Mouse (Mus musculus): ENCODE measurements around the gene Prr3.
"Not testable (repeated sequence)": the region's sequence is repeated elsewhere in the genome, so short reads cannot be mapped to it uniquely, and the experiment has no call there.

The Prr3 gene

DNA sequence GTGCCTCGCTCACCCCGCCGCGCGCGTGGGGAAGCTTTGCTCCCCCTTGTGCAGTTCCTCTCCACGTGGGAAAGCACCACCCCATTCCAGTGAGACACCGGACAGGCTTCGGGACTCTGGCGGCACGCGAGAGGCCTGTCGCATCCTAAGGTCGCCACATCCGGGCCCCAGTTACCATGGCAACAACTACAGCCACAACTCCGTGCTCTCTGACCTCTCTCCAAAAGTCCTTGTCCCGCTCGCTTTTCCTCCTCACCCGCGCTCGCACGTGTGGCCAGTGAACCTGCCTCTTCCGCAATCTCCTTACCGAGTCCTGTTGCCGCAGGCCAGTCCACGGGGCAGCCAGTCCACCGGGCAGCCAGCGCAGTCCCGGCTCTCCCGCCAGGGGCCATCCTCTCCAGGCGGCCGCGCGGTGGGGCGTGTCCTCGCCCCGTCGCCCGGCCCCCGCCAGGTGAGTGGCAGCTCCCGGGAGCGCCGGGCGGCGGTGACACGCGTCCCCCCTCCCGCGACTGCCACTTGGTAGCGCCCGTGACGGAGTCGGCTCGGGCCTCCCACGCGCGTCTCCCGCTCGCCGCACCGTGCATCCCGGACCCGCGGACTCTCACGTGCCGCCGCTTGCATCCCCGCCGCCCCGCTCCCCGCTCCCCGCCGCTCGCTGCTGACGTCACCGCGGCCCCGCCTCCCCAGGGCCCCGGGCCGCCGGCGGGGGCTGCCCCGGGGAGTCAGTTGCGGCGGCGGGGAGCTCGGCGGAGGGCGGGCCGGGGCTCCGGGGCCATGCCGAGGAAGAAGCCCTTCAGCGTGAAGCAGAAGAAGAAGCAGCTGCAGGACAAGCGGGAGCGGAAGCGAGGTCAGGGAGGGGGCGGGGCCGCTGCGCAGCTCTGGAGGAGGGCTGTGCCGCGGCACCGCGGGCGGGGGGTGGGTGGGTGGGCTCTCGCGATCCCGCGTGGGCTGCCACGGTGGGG lies at the start of gene Prr3, which contains the start of gene Gnl1:
Prr3 (minus strand) TSS at position 836 of the 962 bp plus-strand sequence.
Gnl1 (plus strand) TSS at position 451 of the 962 bp plus-strand sequence.
- in situ Hi-C loops (cut with MboI, MseI) = no loop called here

DNA sequence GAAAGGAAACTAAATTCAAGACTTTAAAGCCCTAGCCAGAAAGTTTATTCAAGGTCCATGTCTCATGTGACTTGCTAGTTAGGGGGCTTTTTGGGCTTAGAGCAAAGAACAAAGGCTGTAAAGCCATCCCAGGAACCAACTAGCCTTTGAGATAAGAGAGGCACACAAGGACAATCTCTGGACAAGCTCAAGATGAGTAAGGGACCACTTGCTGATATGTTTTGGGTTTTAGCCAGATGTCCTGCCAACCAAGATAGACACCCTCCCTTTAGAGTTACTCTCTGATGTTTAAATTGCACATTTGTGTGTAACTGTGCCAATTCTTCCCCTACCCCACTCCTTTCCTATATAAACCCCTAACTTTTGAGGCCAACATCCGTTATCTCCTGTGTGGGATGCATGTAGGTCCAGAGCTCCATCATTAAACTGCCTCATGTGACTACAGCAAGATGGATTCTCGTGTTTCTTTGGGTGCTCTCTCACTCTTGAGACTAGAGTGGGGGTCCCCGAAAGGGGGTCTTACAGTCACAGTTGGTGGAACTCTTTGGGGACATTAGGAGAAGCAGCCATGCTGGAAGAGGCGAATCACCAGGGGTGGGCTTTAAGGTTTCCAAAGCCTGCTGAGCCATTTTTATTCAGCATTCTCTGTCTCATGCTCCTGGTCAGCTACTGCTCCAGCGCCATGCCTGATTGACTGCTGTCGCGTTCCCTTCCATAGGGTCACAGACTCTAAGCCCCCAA lies 49.0 kb upstream of the Prr3 start:
- in situ Hi-C loops (cut with MboI, MseI) = loop anchor here in 1 of 2 experiments (10.0 kb wide), 1 partner anchor 1246 kb away; the partner anchor contains the start of gene H2-M3

DNA sequence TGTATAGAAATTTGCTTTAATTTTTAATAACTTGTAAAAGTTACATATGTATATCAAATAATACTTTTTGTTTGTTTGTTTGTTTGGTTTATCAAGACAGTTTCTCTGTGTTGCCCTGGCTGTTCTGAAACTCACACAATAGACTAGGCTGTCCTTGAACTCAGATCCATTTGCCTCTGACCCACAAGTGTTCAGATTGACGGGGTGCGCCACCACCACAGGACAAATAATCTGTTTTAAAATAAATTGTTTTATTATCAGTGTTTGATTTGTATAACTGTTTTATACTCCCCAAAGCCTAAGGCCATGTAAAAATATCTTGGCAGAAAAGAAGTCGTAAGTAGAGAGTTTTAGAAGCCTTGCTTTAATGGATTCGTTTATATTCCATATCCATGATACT lies 47.6 kb upstream of the Prr3 start:
- in situ Hi-C loops (cut with MboI, MseI) = loop anchor here in 1 of 2 experiments (10.0 kb wide), 1 partner anchor 1247 kb away; the partner anchor contains the start of gene H2-M3

DNA sequence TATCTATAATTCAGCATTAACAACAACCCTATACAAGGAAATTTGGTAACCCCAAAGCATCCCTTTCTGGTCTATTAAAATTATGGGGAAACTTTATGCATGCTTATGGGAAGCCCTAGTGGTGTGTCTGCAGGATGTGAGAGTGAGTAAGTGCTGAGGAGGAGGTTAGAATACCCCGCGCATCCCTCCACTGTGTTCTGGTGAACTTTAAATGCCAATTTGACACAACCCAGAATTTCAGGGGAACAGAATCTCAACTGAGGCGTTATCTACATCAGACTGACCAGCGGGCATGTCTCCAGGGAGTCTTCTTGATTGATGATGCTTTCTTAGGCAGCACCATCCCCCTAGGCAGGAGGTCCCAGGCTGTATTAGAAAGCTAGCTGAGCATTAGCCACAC lies 45.9 kb upstream of the Prr3 start:
- in situ Hi-C loops (cut with MboI, MseI) = loop anchor here in 1 of 2 experiments (10.0 kb wide), 1 partner anchor 1249 kb away; the partner anchor contains the start of gene H2-M3

DNA sequence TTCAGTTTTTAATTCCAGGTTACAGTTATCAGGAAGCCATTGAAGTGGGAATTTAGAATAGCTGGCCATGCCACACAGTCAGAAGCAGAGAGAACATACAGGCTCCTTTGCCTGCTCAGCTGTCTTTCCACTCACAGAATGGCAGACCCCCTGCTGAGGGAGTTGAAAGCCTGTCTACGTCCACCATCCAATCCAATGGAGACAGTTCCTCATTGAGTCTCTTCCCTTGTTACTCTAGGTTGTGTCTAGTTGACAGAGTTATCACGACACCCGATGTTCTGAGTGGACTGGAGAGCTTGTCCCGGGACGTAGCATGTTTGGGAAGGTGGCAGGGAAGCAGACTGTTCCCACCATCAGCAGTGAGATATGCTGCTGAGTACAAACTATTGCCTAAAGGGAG lies 45.2 kb upstream of the Prr3 start:
- in situ Hi-C loops (cut with MboI, MseI) = loop anchor here in 1 of 2 experiments (10.0 kb wide), 1 partner anchor 1250 kb away; the partner anchor contains the start of gene H2-M3

DNA sequence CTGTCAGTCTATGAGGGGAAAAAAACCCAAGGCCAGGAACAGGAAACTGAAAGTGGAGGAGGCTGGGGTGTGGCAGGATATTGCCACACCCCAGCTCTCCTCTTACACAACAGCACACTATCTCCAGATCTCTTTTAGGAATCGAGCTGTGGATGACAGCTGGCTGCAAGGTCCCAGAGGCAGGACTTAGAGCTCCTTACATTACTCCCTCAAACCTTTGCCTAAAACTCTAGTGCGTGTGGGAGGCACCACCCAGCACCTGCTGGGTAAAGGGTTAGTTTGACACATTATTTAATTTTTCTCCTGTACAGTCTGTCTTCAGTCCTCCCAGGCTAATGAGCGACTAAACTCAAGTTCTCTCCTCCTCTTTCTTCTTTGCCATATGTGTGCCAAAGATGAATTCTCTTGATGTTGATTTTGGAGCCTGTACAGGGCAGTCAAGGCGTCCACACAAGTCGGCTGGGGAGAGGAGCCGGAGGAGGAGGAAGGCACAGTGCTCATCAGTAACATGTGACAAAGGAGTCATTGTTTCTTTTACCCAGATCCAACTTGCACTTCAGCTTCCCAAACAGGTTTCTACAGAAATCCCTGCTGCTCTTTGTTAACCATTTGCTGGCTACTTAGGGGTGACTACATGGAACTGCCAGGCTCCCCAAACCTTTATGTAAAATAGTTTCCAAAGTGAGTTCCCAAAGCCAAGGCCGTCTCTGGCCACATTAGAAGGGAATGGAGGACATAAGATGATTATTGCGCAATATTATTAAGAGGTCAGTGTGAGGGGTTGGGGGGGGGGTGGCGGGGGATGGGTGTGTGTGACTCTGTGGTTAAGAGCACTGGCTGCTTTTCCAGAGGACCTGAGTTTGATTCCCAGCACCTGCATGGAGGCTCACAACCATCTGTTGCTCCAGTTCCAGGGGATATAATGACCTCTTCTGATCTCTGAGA lies 43.9 kb upstream of the Prr3 start:
- in situ Hi-C loops (cut with MboI, MseI) = loop anchor here in 1 of 2 experiments (10.0 kb wide), 1 partner anchor 1251 kb away; the partner anchor contains the start of gene H2-M3

DNA sequence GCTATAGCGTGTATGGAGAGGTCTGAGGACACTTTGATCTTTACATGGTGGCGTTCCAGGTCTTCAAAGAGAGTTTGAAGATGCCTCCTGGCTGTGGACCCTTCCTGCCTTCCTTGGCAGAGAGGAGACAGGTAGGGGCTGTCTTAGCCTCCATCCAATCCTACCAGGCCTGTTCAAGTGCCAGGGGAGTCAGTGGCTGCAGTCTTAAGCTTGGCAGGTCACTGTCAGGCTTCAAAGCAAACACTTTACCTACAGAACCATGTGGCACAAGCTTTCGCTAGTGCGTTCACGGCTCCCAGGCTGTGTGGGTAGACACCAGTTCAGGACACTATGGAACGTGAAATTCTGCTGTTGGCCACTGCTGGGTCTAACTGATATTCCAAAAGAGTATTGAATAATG lies 42.9 kb upstream of the Prr3 start:
- in situ Hi-C loops (cut with MboI, MseI) = loop anchor here in 1 of 2 experiments (10.0 kb wide), 1 partner anchor 1252 kb away; the partner anchor contains the start of gene H2-M3

DNA sequence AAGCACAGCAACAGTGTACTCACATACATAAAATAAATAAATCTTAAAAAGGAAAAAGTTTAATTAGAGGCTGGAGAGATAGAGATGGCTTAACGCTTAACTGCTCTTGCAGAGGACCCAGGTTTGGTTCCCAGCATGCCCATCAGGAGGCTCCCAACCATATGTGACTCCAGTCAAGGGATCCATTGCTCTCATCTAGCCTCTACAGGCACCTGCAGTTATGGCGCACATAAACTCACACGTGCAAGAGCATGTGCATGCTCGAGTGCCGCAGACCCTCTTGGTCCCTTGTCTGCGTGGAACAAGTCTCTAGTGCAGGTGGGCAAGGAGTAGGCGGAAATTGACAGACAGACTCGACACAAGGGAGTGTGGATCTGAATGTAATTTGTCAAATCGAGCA lies 42.1 kb upstream of the Prr3 start:
- in situ Hi-C loops (cut with MboI, MseI) = loop anchor here in 1 of 2 experiments (10.0 kb wide), 1 partner anchor 1253 kb away; the partner anchor contains the start of gene H2-M3

DNA sequence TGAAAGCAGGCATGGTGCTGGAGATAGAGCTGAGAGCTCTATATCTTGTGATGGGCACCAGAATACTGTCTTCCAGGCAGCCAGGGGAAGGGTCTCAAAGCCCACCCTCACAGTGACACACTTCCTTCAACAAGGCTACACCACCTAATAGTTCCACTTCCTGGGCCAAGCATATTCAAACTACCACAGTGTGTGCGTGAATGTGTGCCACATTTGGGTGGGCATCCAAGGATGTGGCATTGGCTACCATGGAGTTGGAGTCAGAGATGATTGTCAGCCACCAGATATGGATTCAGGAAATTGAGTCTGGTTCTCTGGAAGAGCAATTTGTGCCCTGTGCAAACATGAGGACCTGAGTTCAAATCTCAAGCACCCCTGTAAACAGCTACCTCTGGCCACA lies 41.3 kb upstream of the Prr3 start:
- in situ Hi-C loops (cut with MboI, MseI) = loop anchor here in 1 of 2 experiments (10.0 kb wide), 1 partner anchor 1253 kb away; the partner anchor contains the start of gene H2-M3

DNA sequence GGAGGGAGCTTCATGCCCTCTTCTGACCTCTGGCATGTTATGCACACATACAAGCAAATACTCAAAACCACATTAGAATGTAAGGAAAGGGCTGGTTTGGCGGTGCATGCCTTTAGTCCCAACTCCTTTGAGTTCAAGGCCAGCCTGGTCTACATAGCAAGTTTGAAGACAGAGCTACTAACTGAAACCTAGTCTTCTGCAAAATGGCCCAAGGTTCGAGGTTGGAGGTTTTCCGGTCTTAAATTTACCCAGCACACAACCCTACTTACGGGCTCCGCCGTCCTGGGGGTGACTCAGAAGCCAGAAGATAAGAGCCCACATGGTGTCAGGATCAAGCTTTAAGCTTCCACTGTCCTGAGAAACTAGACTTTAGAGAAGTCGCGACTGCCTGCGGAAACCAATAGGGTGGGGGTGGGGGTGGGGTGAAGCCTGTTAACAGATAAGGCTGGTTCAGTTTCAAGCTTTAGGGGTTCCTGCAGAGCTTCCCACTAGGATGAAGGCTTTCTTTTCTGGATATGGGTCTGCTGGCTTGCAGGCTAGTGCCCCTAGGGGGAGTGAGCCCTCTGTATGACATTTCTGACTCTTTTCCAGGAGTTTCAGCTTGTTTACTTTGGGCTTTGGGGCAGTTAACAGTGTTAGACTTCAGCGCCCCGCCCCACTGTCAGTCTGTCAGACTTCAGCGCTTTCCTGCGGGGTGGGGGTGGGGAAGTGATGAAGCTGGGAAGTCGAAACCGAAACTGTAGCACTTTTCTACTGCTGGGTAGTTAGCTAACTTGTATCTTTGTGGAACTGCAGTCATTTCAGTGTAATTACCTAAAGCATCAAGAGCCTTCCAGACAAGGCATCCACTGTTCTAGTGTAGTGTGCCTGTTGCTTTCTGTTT lies 40.4 kb upstream of the Prr3 start, which contains the start of gene H2-T24:
H2-T24 (minus strand) TSS at position 370 of the 883 bp plus-strand sequence.
- in situ Hi-C loops (cut with MboI, MseI) = loop anchor here in 1 of 2 experiments (10.0 kb wide), 1 partner anchor 1254 kb away; the partner anchor contains the start of gene H2-M3

DNA sequence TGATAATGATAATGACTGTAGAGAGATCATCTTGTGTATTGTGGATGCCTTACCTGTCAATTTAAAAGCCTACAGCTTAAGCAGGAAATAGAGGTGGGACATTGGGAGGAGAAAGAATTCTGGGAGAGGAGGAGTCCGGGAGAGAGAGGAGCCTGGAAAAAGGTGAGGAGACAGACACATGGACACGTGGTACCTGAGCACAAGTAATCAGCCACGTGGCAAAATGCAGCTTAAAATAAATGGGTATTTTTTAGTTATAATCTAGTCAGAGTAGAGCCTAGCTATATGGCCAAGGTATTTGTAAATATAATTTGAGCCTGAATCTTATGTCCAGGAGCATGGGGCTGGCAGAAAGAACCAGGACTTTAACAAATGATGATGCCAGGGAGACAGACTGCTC lies 39.5 kb upstream of the Prr3 start:
- in situ Hi-C loops (cut with MboI, MseI) = no loop called here

DNA sequence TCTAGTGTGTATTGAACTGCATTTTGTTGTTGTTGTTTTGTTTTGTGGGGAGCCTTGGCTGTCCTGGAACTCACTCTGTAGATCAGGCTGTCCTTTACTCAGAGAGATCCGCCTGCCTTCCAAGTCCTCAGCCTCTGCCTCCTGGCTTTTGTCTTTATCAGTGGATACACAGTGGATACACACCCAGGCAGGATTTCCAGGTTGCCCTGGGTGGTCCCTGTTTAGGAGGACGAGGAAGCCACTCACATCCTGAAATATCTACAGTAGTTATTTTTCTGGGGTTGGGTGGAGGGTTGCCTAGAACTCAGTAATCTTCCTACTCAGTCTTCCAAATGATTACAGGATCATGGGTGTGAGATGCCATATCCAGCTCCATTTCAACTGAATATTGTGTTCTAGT lies 38.9 kb upstream of the Prr3 start:
- in situ Hi-C loops (cut with MboI, MseI) = no loop called here

DNA sequence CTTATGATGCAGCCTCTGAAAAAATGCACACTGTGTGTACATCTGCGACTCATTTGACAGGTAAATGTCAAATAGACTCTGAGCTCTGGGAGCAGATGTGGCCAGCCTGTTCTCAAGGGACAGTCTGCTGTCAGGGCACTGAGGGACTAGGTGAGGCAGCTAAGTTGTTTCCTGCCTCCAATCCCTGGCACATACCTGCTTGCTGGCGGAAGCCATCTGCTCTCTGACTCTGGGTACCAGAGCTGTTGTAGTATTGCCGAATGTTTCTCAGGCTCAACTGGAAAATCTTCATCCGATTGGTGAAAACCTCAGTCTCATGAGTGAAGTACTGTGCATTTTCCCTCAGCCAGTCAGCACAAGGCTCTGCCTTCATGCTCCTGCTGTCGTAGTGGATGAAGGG lies 37.0 kb upstream of the Prr3 start:
- in situ Hi-C loops (cut with MboI, MseI) = no loop called here

DNA sequence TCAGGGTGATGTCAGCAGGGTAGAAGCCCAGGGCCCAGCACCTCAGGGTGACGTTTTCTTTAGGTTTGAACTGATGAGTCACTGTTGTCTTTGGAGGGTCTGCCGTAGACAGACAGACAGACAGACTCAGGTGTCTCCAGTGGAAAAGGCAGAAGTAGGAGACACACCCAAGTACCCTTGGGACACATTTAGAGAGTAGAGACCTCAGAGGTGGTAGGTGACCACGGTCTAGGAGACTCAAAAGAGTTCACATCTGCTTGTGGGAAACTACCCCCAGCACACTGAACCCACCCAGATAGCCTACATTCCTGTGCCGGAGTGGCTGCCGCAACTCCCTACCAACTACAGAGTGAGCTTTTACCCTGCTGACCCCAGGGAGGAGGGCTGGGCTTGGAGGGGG lies 34.9 kb upstream of the Prr3 start:
- in situ Hi-C loops (cut with MboI, MseI) = no loop called here

DNA sequence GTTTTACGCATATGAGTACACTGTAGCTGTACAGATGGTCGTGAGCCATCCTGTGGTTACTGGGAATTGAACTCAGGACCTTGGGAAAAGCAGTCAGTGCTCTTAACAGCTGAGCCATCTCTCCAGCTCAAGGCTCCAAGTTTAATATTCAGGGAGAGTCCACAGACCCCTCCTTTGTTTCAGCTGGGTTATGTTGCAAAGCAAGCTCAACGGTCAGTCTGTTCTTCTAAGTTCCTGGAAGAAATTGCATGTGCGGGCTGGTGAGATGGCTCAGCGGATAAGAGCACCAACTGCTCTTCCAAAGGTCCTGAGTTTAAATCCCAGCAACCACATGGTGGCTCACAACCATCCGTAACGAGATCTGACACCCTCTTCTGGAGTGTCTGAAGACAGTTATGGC lies 24.4 kb upstream of the Prr3 start:
- in situ Hi-C loops (cut with MboI, MseI) = not testable (repeated sequence)

DNA sequence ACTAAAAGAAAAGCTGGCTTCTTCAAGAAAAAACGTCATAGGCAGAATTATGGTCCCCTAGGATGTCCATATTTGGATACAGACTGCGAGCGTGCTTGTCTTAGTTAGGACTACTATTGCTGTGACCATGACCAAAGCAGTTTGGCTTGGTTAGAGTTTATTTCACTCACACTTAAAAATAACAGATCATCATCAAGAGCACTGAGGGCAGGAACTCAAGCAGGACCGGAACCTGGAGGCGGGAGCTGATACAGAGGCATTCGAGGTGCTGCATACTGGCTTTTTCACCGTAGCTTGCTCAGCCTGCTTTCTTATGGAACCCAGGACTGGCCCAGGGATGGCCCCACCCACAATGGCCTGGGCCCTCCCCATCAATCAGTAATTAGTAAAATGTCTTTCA lies 23.3 kb upstream of the Prr3 start:
- in situ Hi-C loops (cut with MboI, MseI) = no loop called here

DNA sequence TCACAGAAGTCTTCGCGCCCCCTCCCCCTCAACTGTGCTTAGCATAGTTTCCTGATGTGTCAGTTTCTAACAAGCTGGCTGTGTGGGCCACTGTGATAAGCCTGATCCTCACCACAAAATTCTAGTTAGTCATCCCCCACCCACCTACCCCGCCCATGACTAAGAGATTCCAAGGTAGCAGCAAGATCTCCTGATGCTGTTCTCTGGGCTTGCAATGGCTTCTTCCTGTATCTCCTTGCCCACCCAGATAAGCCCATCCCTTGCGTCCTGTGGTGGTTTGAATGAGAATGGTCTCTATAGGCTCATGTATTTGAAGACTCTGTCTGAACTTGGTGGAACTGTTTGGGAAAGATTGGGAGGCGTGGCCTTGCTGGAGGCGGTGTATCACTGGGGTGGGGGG lies 21.9 kb upstream of the Prr3 start:
- in situ Hi-C loops (cut with MboI, MseI) = no loop called here

DNA sequence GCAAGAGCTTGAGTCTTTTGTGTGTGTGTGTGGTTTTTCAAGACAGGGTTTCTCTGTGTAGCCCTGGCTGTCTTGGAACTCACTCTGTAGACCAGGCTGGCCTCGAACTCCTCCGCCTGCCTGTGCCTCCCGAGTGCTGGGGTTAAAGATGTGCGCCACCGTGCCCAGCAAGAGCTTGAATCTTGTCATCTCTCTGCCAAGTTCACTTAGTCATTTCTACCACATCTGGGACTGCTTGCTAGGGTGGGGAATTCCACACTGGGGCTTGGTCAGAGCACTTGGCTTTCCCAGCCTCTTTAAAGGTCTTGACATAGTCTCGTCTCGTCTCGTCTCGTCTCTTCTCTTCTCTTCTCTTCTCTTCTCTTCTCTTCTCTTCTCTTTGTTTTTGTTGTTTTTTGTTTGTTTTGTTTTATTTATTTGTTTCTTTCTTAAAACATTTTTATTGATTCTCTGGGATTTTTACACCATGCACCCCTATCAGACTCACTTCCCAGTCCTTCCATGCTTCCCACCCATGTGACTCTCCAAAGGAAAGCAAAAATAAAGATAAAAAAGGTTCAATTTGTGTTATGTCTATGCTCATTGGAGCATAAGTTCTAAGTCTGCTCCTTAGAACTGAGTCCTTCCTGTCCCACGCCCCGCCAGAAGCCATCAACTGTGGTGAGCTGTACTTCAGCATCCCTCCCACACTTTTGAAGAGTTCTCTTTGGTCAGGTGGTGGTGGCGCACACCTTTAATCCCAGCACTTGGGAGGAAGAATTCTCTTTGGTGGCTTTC lies 21.3 kb upstream of the Prr3 start:
- in situ Hi-C loops (cut with MboI, MseI) = no loop called here

DNA sequence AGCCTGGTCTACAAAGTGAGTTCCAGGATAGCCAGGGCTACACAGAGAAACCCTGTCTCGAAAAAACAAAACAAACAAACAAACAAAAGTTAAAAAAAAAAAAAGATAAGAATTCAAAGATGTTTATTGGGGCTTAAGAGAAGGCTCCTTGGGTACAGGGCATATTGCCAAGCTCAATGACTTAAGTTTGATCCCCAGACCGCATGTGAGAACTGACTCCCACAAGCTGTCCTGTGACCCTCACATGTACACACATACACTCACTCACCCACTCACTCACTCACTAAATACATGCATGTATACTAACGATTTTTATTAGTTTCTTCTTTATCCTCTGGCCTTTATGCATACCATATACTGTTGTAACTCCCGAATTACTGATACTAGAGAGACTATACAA lies 20.3 kb upstream of the Prr3 start:
- in situ Hi-C loops (cut with MboI, MseI) = no loop called here
